ENCODE assay signal across 12 mouse cellular contexts in the genomic region with DNA sequence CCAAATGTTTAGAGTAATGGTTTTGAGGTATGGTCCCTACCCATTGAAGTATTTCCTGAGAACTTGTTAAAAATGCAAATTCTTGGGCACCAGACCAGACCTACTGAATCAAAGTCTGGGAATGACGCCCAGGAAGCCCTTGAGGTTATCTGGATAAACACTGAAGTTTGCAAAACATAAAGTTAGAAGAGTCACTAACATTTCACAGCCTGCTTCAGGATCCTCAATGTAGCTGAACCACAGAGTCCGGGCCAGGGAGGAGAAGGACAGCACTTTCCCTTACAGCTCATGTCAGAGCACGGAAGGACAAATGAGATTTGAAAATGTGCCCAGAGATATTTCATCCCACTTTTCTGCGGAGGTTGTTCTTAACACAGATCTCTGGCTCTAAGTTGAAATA.
DNase-seq lines count a peak whose midpoint lies in the region; ATAC-seq and TF ChIP-seq lines count a peak whose summit lies in the region.
"Had no signal": no experiment of that assay in that cellular context is flagged by ENCODE, and none has a peak within 500 bp of the region (broad histone marks: within the 10 kb centered on the region; RNA-seq: fewer than 3 reads in every experiment).

No protein-coding gene starts in this region.

- peak; percentile 44 for DNase-seq in limb, embryonic 14.5 days (ENCODE audit: low spot score)
- no peak for DNase-seq in limb, embryonic 10.5 days (ENCODE audit: low spot score)
- DNase-seq in kidney, adult 9 months = peak; percentile 19
- DNase-seq in kidney, postnatal 25 days = peak; percentile 28 to 38
- DNase-seq in lung, postnatal 25 days (ENCODE audit: low spot score) = peak; percentile 6
- DNase-seq in layer of hippocampus, postnatal 10 days (ENCODE audit: low spot score in 2 of 2) = no peak
- no peak for DNase-seq in thymus, postnatal 0 days (ENCODE audit: low spot score)
- DNase-seq: cerebellum, postnatal 14 days; thymus, adult 2 months had no signal

- no peaks in the 10 kb centered on the region for H3K9me3 ChIP-seq in limb, embryonic 14.5 days (ENCODE audit: control insufficient read depth, low read length)
- H3K9me3 ChIP-seq in limb, embryonic 10.5 days (replicated peaks) = no peaks in the 10 kb centered on the region
- H3K9me3 ChIP-seq: forebrain, embryonic 10.5 days had no signal

- no peak for ATAC-seq in limb, embryonic 14.5 days (ENCODE audit: low FRiP score, low read depth)
- ATAC-seq: activated CD4-positive, CD25-positive, alpha-beta regulatory T cell, adult 4 months had no signal

- no peak overlapping the region for H3K4me2 ChIP-seq in limb, embryonic 14.5 days (replicated peaks; ENCODE audit: low read depth, low read length, severe bottlenecking)

- 67% methylated on average over 4 of the region's 4 CpGs for WGBS in limb, embryonic 14.5 days
- 89% methylated on average over 4 of the region's 4 CpGs for WGBS in limb, embryonic 10.5 days

- H3K4me3 ChIP-seq in limb, embryonic 14.5 days (replicated peaks; ENCODE audit: low read length) = no peak overlapping the region
- H3K4me3 ChIP-seq in limb, embryonic 10.5 days = no peak overlapping the region
- H3K4me3 ChIP-seq: forebrain, embryonic 10.5 days had no signal

- no peaks in the 10 kb centered on the region for H3K36me3 ChIP-seq in limb, embryonic 14.5 days (ENCODE audit: control insufficient read depth, insufficient read depth, low read length)
- no peaks in the 10 kb centered on the region for H3K36me3 ChIP-seq in limb, embryonic 10.5 days
- H3K36me3 ChIP-seq: forebrain, embryonic 10.5 days had no signal

- no peak overlapping the region for H3K27ac ChIP-seq in limb, embryonic 14.5 days (replicated peaks; ENCODE audit: low read depth, low read length)
- no peak overlapping the region for H3K27ac ChIP-seq in limb, embryonic 10.5 days
- H3K27ac ChIP-seq: forebrain, embryonic 10.5 days; liver, embryonic 14.5 days had no signal

- H3K27me3 ChIP-seq in limb, embryonic 14.5 days (ENCODE audit: control insufficient read depth, insufficient read depth, low read length) = no peaks in the 10 kb centered on the region
- H3K27me3 ChIP-seq in limb, embryonic 10.5 days (ENCODE audit: low read depth, poor library complexity, severe bottlenecking) = no peaks in the 10 kb centered on the region

- 0 out of 2 replicates have a peak, but pooled peaks cover 3% of the 10 kb centered on the region for H3K4me1 ChIP-seq in limb, embryonic 14.5 days (ENCODE audit: control insufficient read depth, insufficient read depth, low read length)
- H3K4me1 ChIP-seq in limb, embryonic 10.5 days = peaks cover 6% of the 10 kb centered on the region; the same call in 1 of the 2 replicates
- H3K4me1 ChIP-seq: forebrain, embryonic 10.5 days had no signal

- H3K9ac ChIP-seq in limb, embryonic 14.5 days (ENCODE audit: low read depth, low read length, severe bottlenecking) = no peak overlapping the region
- H3K9ac ChIP-seq: liver, embryonic 14.5 days had no signal

- TF ChIP-seq POLR2A in limb, embryonic 14.5 days (IDR thresholded peaks at IDR 0.05; ENCODE audit: borderline replicate concordance, extremely low read depth, insufficient read depth, insufficient read length) = no peak

Comparison
In these comparisons a context has a peak if more than half of its experiments do, and no peak if none do; other contexts are left out.
1. DNase-seq: peak in limb, embryonic 14.5 days (single experiment), kidney, adult 9 months (single experiment), kidney, postnatal 25 days (2 of 2) and lung, postnatal 25 days (single experiment); none in limb, embryonic 10.5 days (single experiment), layer of hippocampus, postnatal 10 days (0 of 2) and thymus, postnatal 0 days (single experiment).